Mouse (Mus musculus): ENCODE data around the gene Zfp710.

GRCm38 (mm10) chr7:80062083-80062826 lies 37.6 kb downstream of the Zfp710 start:
- no peak for TF ChIP-seq CTCF (IDR thresholded peaks at IDR 0.05; ENCODE audit: control insufficient read depth, insufficient read depth, insufficient replicate concordance, low read depth, low read length)
- TF ChIP-seq POLR2A (IDR thresholded peaks at IDR 0.05; ENCODE audit: control insufficient read depth, low read depth, low read length) = no peak
